Mouse (Mus musculus): ENCODE data around the gene Gstcd. TPM values are rescaled to one million over a fixed set of nuclear protein-coding genes. Genes with fewer than 3 reads are reported as not detected.

The Gstcd gene
- total and polyA plus RNA-seq, 3 experiments: 33.3 to 67.2 (median 44.6) TPM

- dilution Hi-C loops (cut with MboI; ENCODE audit: extremely low pct_ligation_motif_present, extremely low pct_unique_long_range_greater_than_20kb, low sequenced_read_pairs) (no loop called here), in situ Hi-C loops (cut with MboI; ENCODE audit: low pct_ligation_motif_present, low pct_unique_long_range_greater_than_20kb, low sequenced_read_pairs) (no loop called here)
- H3K9me3 ChIP-seq (replicated peaks; ENCODE audit: low read length): peaks cover 3% of the 10 kb centered on the region
- DNase-seq (ENCODE audit: extremely low read depth): no peak
- H3K9ac ChIP-seq (ENCODE audit: insufficient read depth, low read depth): no peak overlapping the region
- H3K4me1 ChIP-seq (ENCODE audit: control insufficient read depth in 1 of 2, insufficient read depth in 2 of 2): peaks cover 0 to 5% of the 10 kb centered on the region in 2 experiments; a peak in 1 of 4 replicates
- no peak overlapping the region for H3K4me2 ChIP-seq (ENCODE audit: insufficient read depth, low read depth, poor library complexity, severe bottlenecking)
- no peak overlapping the region for H3K4me3 ChIP-seq (replicated peaks in 1 of 3; ENCODE audit: low read depth in 2 of 3, low read length in 2 of 3, poor library complexity in 1 of 3)
- no peaks in the 10 kb centered on the region for H3K27me3 ChIP-seq (replicated peaks)
- peaks cover 26 to 48% of the 10 kb centered on the region in 2 experiments for H3K36me3 ChIP-seq (replicated peaks in 1 of 2; ENCODE audit: control insufficient read depth in 1 of 2, insufficient read depth in 1 of 2, low read length in 1 of 2)
- no peaks in the 10 kb centered on the region for H3K79me2 ChIP-seq (replicated peaks; ENCODE audit: control insufficient read depth, extremely low read depth, insufficient read depth, poor library complexity, severe bottlenecking)
- H3K27ac ChIP-seq (ENCODE audit: insufficient read depth, low read depth): no peak overlapping the region
- TF ChIP-seq MAFK (IDR thresholded peaks at IDR 0.05; ENCODE audit: insufficient replicate concordance, low read length) (peak; percentile 55; the same call in 1 of the 2 replicates), ZNF384 (IDR thresholded peaks at IDR 0.05; ENCODE audit: low read depth, low read length) (no peak), POLR2AphosphoS2 (IDR thresholded peaks at IDR 0.05; ENCODE audit: low read depth, low read length) (no peak), GABPA (IDR thresholded peaks at IDR 0.05; ENCODE audit: insufficient replicate concordance, low read depth, low read length) (no peak), MAX (IDR thresholded peaks at IDR 0.05; ENCODE audit: low read length) (no peak), PAX5 (IDR thresholded peaks at IDR 0.05; ENCODE audit: low read length) (no peak)
Measured at GRCm38 (mm10) chr3:133109844-133110243, 18.0 kb upstream of the Gstcd start.

DNA sequence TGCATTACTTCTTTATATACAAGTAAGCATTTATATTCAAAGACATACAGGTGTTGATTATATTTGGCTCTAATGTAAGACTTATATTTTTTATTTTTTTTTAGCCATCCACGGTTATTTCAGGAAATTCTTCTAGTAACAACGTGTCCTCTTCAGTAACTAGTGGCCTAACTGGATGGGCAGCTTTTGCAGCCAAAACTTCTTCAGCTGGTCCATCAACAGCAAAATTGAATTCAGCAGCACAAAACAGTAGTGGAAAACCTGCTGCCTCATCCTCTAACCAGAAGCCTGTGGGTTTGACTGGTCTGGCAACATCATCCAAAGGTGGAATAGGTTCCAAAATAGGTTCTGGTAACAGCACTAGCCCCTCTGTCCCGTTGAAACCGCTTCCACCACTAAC lies 16.9 kb upstream of the Gstcd start:
- H3K79me2 ChIP-seq (replicated peaks; ENCODE audit: control insufficient read depth, extremely low read depth, insufficient read depth, poor library complexity, severe bottlenecking): no peaks in the 10 kb centered on the region
- H3K4me2 ChIP-seq (ENCODE audit: insufficient read depth, low read depth, poor library complexity, severe bottlenecking): no peak overlapping the region
- H3K4me3 ChIP-seq (replicated peaks in 1 of 3; ENCODE audit: low read depth in 2 of 3, low read length in 2 of 3, poor library complexity in 1 of 3): no peak overlapping the region
- peaks cover 0 to 5% of the 10 kb centered on the region in 2 experiments; a peak in 1 of 4 replicates for H3K4me1 ChIP-seq (ENCODE audit: control insufficient read depth in 1 of 2, insufficient read depth in 2 of 2)
- peaks cover 3% of the 10 kb centered on the region for H3K9me3 ChIP-seq (replicated peaks; ENCODE audit: low read length)
- H3K27ac ChIP-seq (ENCODE audit: insufficient read depth, low read depth): no peak overlapping the region
- TF ChIP-seq PAX5 (IDR thresholded peaks at IDR 0.05; ENCODE audit: low read length): no peak
- no peak for TF ChIP-seq SIN3A (IDR thresholded peaks at IDR 0.05; ENCODE audit: low read length)
- no peak for TF ChIP-seq ZMIZ1 (IDR thresholded peaks at IDR 0.05; ENCODE audit: low read depth, low read length)
- no peak for TF ChIP-seq GABPA (IDR thresholded peaks at IDR 0.05; ENCODE audit: insufficient replicate concordance, low read depth, low read length)
- no peak for TF ChIP-seq EP300 (IDR thresholded peaks at IDR 0.05; ENCODE audit: low read length)
- TF ChIP-seq RCOR1 (conservative IDR thresholded peaks at IDR 0.05; ENCODE audit: low read depth, low read length): no peak
- TF ChIP-seq UBTF (IDR thresholded peaks at IDR 0.05; ENCODE audit: low read depth, low read length): no peak
- TF ChIP-seq NELFE (IDR thresholded peaks at IDR 0.05; ENCODE audit: low read depth, low read length): no peak
- no peak for TF ChIP-seq CTCF (conservative IDR thresholded peaks at IDR 0.05 in 1 of 2, IDR thresholded peaks at IDR 0.05 in 1 of 2; ENCODE audit: low read depth in 2 of 2, low read length in 2 of 2)
- TF ChIP-seq USF1 (IDR thresholded peaks at IDR 0.05; ENCODE audit: low read depth, low read length): no peak
- no peak for TF ChIP-seq USF2 (conservative IDR thresholded peaks at IDR 0.05; ENCODE audit: low read depth, low read length)
- no peak for TF ChIP-seq MEF2A (IDR thresholded peaks at IDR 0.05; ENCODE audit: borderline replicate concordance, low read depth, low read length)
- TF ChIP-seq NRF1 (IDR thresholded peaks at IDR 0.05; ENCODE audit: low read depth, low read length): no peak
- TF ChIP-seq IRF4 (IDR thresholded peaks at IDR 0.05; ENCODE audit: low read depth, low read length): no peak
- no peak for TF ChIP-seq TBP (conservative IDR thresholded peaks at IDR 0.05; ENCODE audit: low read depth, low read length)
- TF ChIP-seq CHD1 (IDR thresholded peaks at IDR 0.05; ENCODE audit: low read depth, low read length): no peak
- no peak for TF ChIP-seq ZC3H11A (IDR thresholded peaks at IDR 0.05; ENCODE audit: low read depth, low read length)
- TF ChIP-seq JUN (IDR thresholded peaks at IDR 0.05; ENCODE audit: insufficient read depth, low read depth, low read length): no peak
- TF ChIP-seq MAX (IDR thresholded peaks at IDR 0.05; ENCODE audit: low read length): no peak
- H3K36me3 ChIP-seq (replicated peaks in 1 of 2; ENCODE audit: control insufficient read depth in 1 of 2, insufficient read depth in 1 of 2, low read length in 1 of 2): peaks cover 34 to 58% of the 10 kb centered on the region in 2 experiments
- H3K9ac ChIP-seq (ENCODE audit: insufficient read depth, low read depth): no peak overlapping the region
- in situ Hi-C loops (cut with MboI; ENCODE audit: low pct_ligation_motif_present, low pct_unique_long_range_greater_than_20kb, low sequenced_read_pairs) (no loop called here), dilution Hi-C loops (cut with MboI; ENCODE audit: extremely low pct_ligation_motif_present, extremely low pct_unique_long_range_greater_than_20kb, low sequenced_read_pairs) (no loop called here)
- no peak for DNase-seq (ENCODE audit: extremely low read depth)
- no peaks in the 10 kb centered on the region for H3K27me3 ChIP-seq (replicated peaks)
